Mouse (Mus musculus) hindbrain, embryonic 14.5 days (tissue): ENCODE measurements around the gene Shank2. TPM values are rescaled to one million over a fixed set of nuclear protein-coding genes. Genes with fewer than 3 reads are reported as not detected.
A peak's percentile ranks its signal among the peaks of the same experiment; 100 is the strongest.

ENCODE experiments used
- ATAC-seq: fragments of 200-750 bp; cut with Nextera tagmentation; 2 replicates; pipeline ENCODE4 v1.8.0; 2017; ENCODE audit warnings: moderate number of reproducible peaks, mild to moderate bottlenecking, moderate TSS enrichment, moderate library complexity; ENCODE audit not compliant: low FRiP score
- DNase-seq: peaks from one replicate; pipeline ENCODE4 v3.0.0-alpha.2; 2015; ENCODE audit warnings: low spot score
- H3K27ac ChIP-seq: fragments of 300-500 bp; sonication (generic); 2 replicates; pipeline ENCODE4 v1.5.1; 2014; ENCODE audit warnings: mild to moderate bottlenecking, moderate library complexity
- H3K27me3 ChIP-seq: fragments of 300-500 bp; sonication (generic); 2 replicates; pipeline ENCODE4 v1.6.1; 2014; ENCODE audit warnings: mild to moderate bottlenecking, low read length, mixed read lengths; ENCODE audit not compliant: control insufficient read depth, insufficient read depth
- H3K36me3 ChIP-seq: fragments of 300-500 bp; sonication (generic); replicated peaks from 2 replicates; pipeline ENCODE4 v1.6.1; 2014; ENCODE audit not compliant: control insufficient read depth, insufficient read depth
- H3K4me1 ChIP-seq: fragments of 300-500 bp; sonication (generic); replicated peaks from 2 replicates; pipeline ENCODE4 v1.6.1; 2014; ENCODE audit warnings: antibody characterized with exemption, low read length, mixed read lengths; ENCODE audit not compliant: control insufficient read depth, insufficient read depth
- H3K4me2 ChIP-seq: fragments of 300-500 bp; sonication (generic); replicated peaks from 2 replicates; pipeline ENCODE4 v1.6.1; 2014; ENCODE audit warnings: mild to moderate bottlenecking, moderate library complexity
- H3K4me3 ChIP-seq: fragments of 300-500 bp; sonication (generic); replicated peaks from 2 replicates; pipeline ENCODE4 v1.5.1; 2014; ENCODE audit warnings: mild to moderate bottlenecking, low read length
- H3K9ac ChIP-seq: fragments of 300-500 bp; sonication (generic); 2 replicates; pipeline ENCODE4 v1.6.1; 2014
- H3K9me3 ChIP-seq: fragments of 300-500 bp; sonication (generic); 2 replicates; pipeline ENCODE4 v1.6.1; 2016; ENCODE audit warnings: low read length; ENCODE audit not compliant: control insufficient read depth
- WGBS: fragments of 180-500 bp; shearing (Covaris S2); extraction: QIAGEN DNeasy Blood & Tissue Kit; methylation state at CpG from one replicate; pipeline ENCODE4 v1.1.7; 2014; 5-methylcytosine and 5-hydroxymethylcytosine counted together
- polyA plus RNA-seq: library from polyadenylated mRNA; unstranded; fragments of >200 nt; fragmentation: Nextera tagmentation; extraction: Ambion mirVana; gene quantifications from 2 replicates; pipeline ENCODE4 v1.2.1, GENCODE M21; 2014

Gene Shank2
- polyA plus RNA-seq, 1 experiment from 2014 or later, result 11.3 TPM

DNA sequence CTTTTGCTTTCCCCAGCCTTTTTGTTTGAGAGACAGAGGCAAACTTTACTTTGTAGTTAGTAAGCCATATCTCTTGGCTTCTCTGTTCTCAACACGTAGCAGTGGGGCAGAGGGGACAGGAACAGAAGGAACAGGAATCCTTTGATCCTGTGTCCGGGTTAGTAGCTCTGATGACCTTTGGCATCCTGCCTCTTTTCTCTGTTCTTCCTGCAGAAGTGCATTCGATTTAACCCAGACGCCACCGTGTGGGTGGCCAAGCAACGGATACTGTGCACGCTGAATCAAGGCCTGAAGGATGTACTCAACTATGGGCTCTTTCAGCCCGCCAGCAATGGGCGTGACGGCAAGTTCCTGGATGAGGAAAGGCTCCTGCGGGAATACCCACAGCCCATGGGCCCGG, 50.3 kb downstream of the Shank2 start:
- DNase-seq, result peak; percentile 31
- Histone ChIP-seq H3K27ac (no peak overlapping the region), H3K9me3 (no peaks in the 10 kb centered on the region), H3K4me3 (no peak overlapping the region), H3K27me3 (no peaks in the 10 kb centered on the region), H3K36me3 (no peaks in the 10 kb centered on the region), H3K9ac (no peak overlapping the region), H3K4me1 (no peaks in the 10 kb centered on the region), H3K4me2 (no peak overlapping the region)
- 4% methylated on average over 12 of the region's 12 CpGs for whole genome bisulfite sequencing
- no peak for ATAC-seq

- no peak for ATAC-seq
- H3K36me3 ChIP-seq, result no peaks in the 10 kb centered on the region
- H3K4me1 ChIP-seq, result no peaks in the 10 kb centered on the region
- no peaks in the 10 kb centered on the region for H3K27me3 ChIP-seq
- H3K9me3 ChIP-seq, result no peaks in the 10 kb centered on the region
- H3K4me3 ChIP-seq, result no peak overlapping the region
- WGBS, result 64% methylated on average over 6 of the region's 6 CpGs
- DNase-seq, result no peak
- no peak overlapping the region for H3K9ac ChIP-seq
- no peak overlapping the region for H3K27ac ChIP-seq
- H3K4me2 ChIP-seq, result no peak overlapping the region
Observed at GRCm38 (mm10) chr7:144055188-144055587, 53.5 kb downstream of the Shank2 start.

- ATAC-seq, result no peak
- WGBS, result 76% methylated on average over 7 of the region's 7 CpGs
Observed at GRCm38 (mm10) chr7:144055702-144056531, 54.2 kb downstream of the Shank2 start.

DNA sequence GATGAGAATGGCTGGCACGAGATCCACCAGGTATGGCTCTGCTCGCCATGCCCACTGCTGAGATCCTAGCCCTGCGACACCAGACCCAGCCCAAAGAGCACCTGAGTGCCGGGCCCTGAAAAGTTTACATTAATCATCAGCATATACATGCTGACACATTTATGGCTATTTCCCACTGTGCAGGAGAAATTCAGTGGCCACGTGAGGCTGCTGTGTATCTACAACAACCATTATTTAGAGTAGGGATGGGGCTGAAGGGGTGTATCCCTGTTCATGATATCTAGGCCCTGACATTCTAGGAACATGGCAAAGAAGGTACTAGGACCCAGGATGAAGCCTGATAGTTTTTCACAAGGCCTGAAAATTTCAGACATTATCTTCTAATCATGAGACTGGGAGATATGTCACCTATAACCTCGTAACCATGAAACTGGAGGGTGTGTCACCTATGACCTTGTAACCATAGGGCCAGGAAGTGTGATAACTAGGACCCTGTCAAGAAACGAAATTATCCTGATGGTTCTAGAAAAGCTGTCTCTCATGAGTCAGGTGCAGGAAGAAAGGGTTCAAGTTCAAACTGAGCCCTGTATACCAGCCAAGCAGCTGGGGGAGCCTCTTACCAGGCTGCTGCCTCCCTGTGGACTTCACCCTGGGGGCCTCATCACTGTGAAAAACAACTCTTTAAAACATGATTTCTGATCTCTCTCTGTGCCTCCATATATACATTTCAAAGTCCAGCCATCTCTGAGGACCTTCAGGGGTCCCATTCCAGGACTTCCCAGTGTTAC, 68.6 kb downstream of the Shank2 start:
- Histone ChIP-seq H3K27ac (no peak overlapping the region), H3K4me2 (no peak overlapping the region), H3K9me3 (no peaks in the 10 kb centered on the region), H3K4me1 (no peaks in the 10 kb centered on the region), H3K36me3 (no peaks in the 10 kb centered on the region), H3K4me3 (no peak overlapping the region), H3K9ac (no peak overlapping the region), H3K27me3 (no peaks in the 10 kb centered on the region)
- DNase-seq (no peak), ATAC-seq (no peak)
- WGBS, result 83% methylated on average over 7 of the region's 7 CpGs

More at GRCm38 (mm10) chr7:144055702-144056531, 54.2 kb downstream of the Shank2 start:
- Histone ChIP-seq H3K4me2 (no peak overlapping the region), H3K9me3 (no peaks in the 10 kb centered on the region), H3K27ac (no peak overlapping the region), H3K4me1 (no peaks in the 10 kb centered on the region), H3K36me3 (no peaks in the 10 kb centered on the region), H3K9ac (no peak overlapping the region), H3K27me3 (no peaks in the 10 kb centered on the region), H3K4me3 (no peak overlapping the region)
- DNase-seq, result peak; percentile 49

GRCm38 (mm10) chr7:144072219-144072618, 70.5 kb downstream of the Shank2 start:
- Histone ChIP-seq H3K27me3 (no peaks in the 10 kb centered on the region), H3K4me1 (no peaks in the 10 kb centered on the region), H3K9me3 (no peaks in the 10 kb centered on the region), H3K4me2 (no peak overlapping the region), H3K4me3 (no peak overlapping the region), H3K9ac (no peak overlapping the region), H3K36me3 (no peaks in the 10 kb centered on the region), H3K27ac (no peak overlapping the region)
- 54% methylated on average over 1 of the region's 1 CpGs for WGBS
- DNase-seq (peak; percentile 67), ATAC-seq (no peak)

DNA sequence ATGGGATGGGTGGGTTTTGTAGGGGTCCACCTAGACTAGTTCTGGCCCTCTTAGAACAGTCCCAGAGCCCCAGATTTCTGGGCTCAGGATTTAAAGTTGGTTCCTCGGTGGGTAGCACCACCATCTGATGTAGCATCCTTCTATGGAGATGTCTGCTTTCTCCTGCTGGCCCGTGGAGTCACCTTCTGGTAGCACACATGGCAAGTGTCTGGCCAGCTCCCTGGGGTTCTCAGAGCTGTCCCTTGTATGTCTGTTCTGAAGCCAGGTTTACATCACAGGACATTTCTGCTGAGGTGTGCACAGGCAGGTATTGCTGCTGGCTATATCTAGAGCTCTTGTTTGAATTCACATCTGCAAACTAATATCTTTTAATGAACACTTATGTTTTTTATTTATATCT, 71.1 kb downstream of the Shank2 start:
- Histone ChIP-seq H3K27ac (no peak overlapping the region), H3K4me3 (no peak overlapping the region), H3K4me1 (no peaks in the 10 kb centered on the region), H3K27me3 (no peaks in the 10 kb centered on the region), H3K36me3 (no peaks in the 10 kb centered on the region), H3K9me3 (no peaks in the 10 kb centered on the region), H3K4me2 (no peak overlapping the region), H3K9ac (no peak overlapping the region)
- 91% methylated on average over 2 of the region's 2 CpGs for WGBS
- DNase-seq (no peak), ATAC-seq (no peak)

GRCm38 (mm10) chr7:144074718-144075117, 73.0 kb downstream of the Shank2 start:
- Histone ChIP-seq H3K4me3 (no peak overlapping the region), H3K4me1 (no peaks in the 10 kb centered on the region), H3K9ac (no peak overlapping the region), H3K36me3 (no peaks in the 10 kb centered on the region), H3K27me3 (no peaks in the 10 kb centered on the region), H3K9me3 (no peaks in the 10 kb centered on the region), H3K4me2 (no peak overlapping the region), H3K27ac (no peak overlapping the region)
- ATAC-seq (no peak), DNase-seq (peak; percentile 89)
- WGBS, result 25% methylated on average over 3 of the region's 3 CpGs

GRCm38 (mm10) chr7:144078661-144079060, 76.9 kb downstream of the Shank2 start:
- WGBS, result 84% methylated on average over 1 of the region's 1 CpGs
- no peaks in the 10 kb centered on the region for H3K36me3 ChIP-seq
- H3K27ac ChIP-seq, result no peak overlapping the region
- H3K27me3 ChIP-seq, result no peaks in the 10 kb centered on the region
- H3K4me1 ChIP-seq, result no peaks in the 10 kb centered on the region
- ATAC-seq (no peak), DNase-seq (peak; percentile 38)
- no peak overlapping the region for H3K4me3 ChIP-seq
- H3K9me3 ChIP-seq, result no peaks in the 10 kb centered on the region
- H3K9ac ChIP-seq, result no peak overlapping the region
- no peak overlapping the region for H3K4me2 ChIP-seq

GRCm38 (mm10) chr7:144079861-144080260, 78.1 kb downstream of the Shank2 start:
- no peak overlapping the region for H3K4me2 ChIP-seq
- no peaks in the 10 kb centered on the region for H3K4me1 ChIP-seq
- no peak for DNase-seq
- H3K9ac ChIP-seq, result no peak overlapping the region
- no peaks in the 10 kb centered on the region for H3K36me3 ChIP-seq
- H3K27ac ChIP-seq, result no peak overlapping the region
- H3K27me3 ChIP-seq, result no peaks in the 10 kb centered on the region
- WGBS, result 97% methylated on average over 1 of the region's 1 CpGs
- H3K4me3 ChIP-seq, result no peak overlapping the region
- H3K9me3 ChIP-seq, result no peaks in the 10 kb centered on the region
- ATAC-seq, result no peak
